Mouse (Mus musculus): ENCODE measurements around the gene Pptc7. TPM values are rescaled to one million over a fixed set of nuclear protein-coding genes. Genes with fewer than 3 reads are reported as not detected.
A peak's percentile ranks its signal among the peaks of the same experiment; 100 is the strongest.

Pptc7 gene
- polyA plus RNA-seq, 1 experiment from 2014 or later, result 10.4 TPM

DNA sequence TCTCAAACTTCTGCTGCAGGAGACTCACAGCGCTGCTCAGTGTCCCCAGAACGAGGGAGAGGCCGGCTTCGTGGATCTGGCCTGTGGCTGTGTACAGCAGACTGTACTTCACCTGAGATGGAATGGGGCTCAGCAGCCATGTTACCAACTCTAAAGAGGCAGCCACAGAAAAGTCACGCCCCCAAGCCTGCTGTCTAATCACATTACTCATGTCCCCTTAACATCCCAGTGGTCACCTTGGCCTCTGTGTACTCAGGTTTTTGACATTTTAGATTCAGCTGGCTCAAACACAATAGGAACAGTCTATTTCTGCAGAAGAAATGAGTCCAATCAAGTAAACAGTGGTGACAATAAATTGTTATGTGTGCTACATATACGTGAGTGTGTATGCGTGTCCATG, 36.2 kb upstream of the Pptc7 start:
- no peaks in the 10 kb centered on the region for H3K4me1 ChIP-seq (replicated peaks)
- H3K27me3 ChIP-seq (replicated peaks), result no peaks in the 10 kb centered on the region
- H3K9ac ChIP-seq, result no peak overlapping the region
- H3K4me3 ChIP-seq (replicated peaks), result no peak overlapping the region
- no peak for ATAC-seq
- 90% methylated on average over 7 of the region's 7 CpGs for WGBS
- H3K36me3 ChIP-seq, result no peaks in the 10 kb centered on the region
- no peak overlapping the region for H3K27ac ChIP-seq
- no peaks in the 10 kb centered on the region for H3K9me3 ChIP-seq
- no peak overlapping the region for H3K4me2 ChIP-seq (replicated peaks)

DNA sequence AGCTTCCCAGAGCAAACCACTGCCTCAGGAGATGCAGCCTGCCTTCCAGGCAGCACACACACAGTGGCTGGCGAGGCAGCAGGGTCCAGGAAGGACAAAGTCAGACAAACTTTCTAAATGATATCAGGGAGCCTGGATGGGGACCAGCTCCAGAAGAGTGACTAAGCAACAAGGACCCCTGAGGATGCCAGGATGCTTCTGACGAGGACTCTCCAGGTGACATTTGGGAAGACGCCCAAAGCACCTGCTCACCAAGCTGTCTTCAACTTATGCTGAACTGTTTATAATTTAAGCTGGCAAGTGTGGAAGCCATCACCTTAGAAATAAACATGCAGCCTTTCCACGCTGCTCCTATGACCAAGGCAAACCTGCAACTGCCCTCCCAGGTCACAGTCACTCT, 34.9 kb upstream of the Pptc7 start:
- Histone ChIP-seq H3K27ac (no peak overlapping the region), H3K9me3 (no peaks in the 10 kb centered on the region), H3K4me1 (replicated peaks) (no peaks in the 10 kb centered on the region), H3K36me3 (no peaks in the 10 kb centered on the region), H3K4me3 (replicated peaks) (no peak overlapping the region), H3K4me2 (replicated peaks) (no peak overlapping the region), H3K9ac (no peak overlapping the region), H3K27me3 (replicated peaks) (no peaks in the 10 kb centered on the region)
- WGBS, result 87% methylated on average over 4 of the region's 4 CpGs
- ATAC-seq, result no peak

DNA sequence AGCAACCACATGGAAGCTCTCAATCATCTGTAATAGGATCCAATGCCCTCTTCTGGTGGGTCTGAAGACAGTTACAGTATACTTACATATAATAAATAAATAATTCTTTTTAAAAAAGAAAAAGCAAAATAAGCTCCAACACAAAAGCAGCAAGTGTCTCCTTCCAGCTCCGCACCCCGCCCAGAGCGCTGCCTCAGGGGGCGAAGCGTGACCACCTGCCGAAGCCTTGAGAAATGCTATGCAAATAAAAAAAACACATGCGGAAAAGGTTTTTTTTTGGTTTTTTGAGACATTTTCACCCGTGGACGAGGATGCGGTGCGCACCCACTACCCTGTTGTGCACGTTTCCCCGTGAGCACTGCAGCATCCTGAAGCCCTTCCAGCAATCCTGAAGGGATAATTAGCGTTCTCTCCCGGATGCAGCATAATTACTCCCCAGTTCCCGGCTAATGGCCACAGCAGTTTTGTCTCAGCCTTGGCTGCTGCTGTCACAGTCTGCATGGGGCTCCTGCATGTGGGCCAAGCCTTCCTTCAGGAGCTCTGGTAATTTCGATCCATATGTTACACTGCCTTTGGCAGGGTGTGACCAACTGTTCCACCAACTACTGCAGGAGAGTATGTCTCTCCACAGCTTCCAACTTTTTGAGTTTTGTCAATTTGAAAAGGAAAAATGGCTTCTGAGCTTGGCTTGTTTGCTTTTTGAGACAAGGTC, 32.1 kb upstream of the Pptc7 start:
- Histone ChIP-seq H3K4me1 (replicated peaks) (no peaks in the 10 kb centered on the region), H3K36me3 (peaks cover 7% of the 10 kb centered on the region; the same call in 1 of the 2 replicates)
- 91% methylated on average over 17 of the region's 17 CpGs for WGBS

DNA sequence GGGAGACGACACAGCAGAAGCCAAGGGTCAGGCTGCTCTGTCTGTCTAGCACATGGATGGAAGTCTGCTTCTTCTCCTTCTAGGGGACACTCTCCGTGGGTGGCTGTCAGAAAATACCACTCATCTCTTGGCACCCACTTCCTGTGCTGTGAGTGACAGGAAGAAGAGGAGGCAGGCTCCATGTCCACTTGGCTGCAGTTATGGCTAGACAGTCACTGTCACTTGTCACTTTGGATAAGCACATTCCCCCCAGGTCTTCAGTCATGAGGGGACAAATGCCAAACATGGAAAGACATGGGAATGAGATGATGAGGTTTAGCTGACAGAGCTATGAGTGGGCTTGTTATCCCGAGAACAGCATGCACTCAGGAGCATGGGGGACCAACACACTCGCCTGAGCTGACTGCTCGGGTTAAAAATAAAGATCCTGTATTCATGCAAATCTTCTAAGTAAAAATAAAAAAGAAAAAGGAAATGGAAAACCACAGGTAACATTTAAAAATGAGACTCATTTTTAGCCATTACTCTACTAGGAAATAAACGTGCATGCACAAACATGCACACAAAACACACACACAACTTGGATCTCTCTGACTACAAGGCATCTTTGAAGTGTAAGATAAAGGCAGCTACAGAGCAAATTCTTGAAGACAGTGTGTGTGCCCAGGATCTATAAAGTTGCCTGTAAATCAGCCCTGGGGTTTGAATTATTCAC, 26.0 kb upstream of the Pptc7 start:
- H3K9me3 ChIP-seq, result no peaks in the 10 kb centered on the region
- no peak overlapping the region for H3K27ac ChIP-seq
- H3K4me2 ChIP-seq (replicated peaks), result no peak overlapping the region
- H3K4me3 ChIP-seq (replicated peaks), result no peak overlapping the region
- 85% methylated on average over 6 of the region's 6 CpGs for WGBS
- H3K4me1 ChIP-seq (replicated peaks), result no peaks in the 10 kb centered on the region
- no peak for ATAC-seq
- H3K9ac ChIP-seq, result no peak overlapping the region
- H3K36me3 ChIP-seq, result peaks cover 7% of the 10 kb centered on the region; the same call in 1 of the 2 replicates
- no peaks in the 10 kb centered on the region for H3K27me3 ChIP-seq (replicated peaks)

More for the DNA sequence above, 32.1 kb upstream of the Pptc7 start:
- Histone ChIP-seq H3K4me2 (replicated peaks) (no peak overlapping the region), H3K4me3 (replicated peaks) (no peak overlapping the region), H3K27ac (no peak overlapping the region), H3K27me3 (replicated peaks) (no peaks in the 10 kb centered on the region), H3K9me3 (no peaks in the 10 kb centered on the region), H3K9ac (no peak overlapping the region)
- ATAC-seq, result no peak

DNA sequence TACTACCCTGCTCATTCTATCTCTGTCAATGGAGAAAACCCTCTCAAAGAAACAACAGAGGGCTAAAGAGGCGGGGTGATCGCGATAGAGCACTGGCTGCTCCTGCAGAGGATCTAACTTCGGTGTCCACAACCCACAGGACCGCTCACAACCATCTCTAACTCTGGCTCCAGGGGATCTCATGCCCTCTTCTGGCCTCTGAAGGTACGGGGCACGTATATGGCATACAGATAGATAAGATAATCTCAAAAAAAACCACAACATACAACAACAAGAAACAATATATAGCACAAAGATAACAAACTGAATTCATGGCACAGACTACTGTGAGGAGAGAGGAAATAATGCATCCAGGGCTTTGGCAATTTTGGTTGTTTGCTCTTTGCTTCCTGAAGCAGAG, 22.1 kb upstream of the Pptc7 start:
- Histone ChIP-seq H3K4me2 (replicated peaks) (no peak overlapping the region), H3K27me3 (replicated peaks) (no peaks in the 10 kb centered on the region), H3K9me3 (no peaks in the 10 kb centered on the region), H3K9ac (no peak overlapping the region), H3K4me1 (replicated peaks) (no peaks in the 10 kb centered on the region), H3K4me3 (replicated peaks) (no peak overlapping the region), H3K27ac (no peak overlapping the region), H3K36me3 (no peaks in the 10 kb centered on the region)
- no peak for ATAC-seq
- 60% methylated on average over 7 of the region's 7 CpGs for WGBS

DNA sequence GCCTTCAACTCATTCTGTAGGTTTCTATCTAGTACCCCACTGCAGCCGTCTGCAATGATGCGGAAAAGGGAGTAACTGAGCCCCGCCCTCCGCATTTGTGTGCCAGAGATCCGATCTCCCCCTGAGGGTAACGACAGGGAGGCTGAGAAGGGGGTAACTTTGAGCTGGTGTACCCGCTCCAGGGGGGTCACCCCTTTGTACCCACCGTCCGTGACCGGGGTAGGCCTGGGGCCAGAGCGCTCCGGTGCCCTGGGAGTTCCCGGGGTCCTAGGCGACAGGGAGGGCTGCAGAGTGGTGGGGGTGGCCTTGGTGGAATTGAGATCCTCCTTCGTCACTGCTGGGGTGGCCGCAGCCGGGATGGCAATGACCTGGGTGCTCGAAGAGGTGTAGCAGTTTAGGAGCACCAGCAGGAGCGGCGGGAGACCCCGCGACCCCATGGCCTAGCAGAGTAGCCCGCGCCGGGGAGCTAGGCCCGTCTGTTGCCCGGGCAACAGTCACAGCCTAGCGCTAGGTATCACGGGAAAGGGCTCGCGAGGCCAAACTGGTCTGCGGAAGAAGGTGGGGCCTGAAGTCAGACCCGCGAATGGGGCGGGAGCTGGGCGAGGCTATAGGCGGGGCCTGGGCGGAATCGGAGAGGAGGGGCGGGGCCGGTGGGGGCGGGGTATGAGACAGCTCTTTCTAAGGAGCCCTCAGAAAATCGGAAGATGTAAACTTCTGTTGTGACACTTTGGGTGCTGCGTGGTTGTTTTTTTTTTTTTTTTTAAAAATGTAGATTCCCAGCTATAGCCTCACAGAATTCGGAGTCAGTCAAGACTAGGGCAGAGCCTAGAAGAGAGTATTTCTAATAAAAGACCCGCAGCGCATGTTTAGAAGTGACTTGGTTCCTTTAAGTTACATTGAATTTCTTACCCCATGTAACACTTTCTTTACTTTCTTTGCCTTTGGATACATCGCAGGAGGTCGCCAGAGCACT, 19.9 kb upstream of the Pptc7 start, which contains the start of gene Tctn1:
Tctn1 (minus strand) TSS at position 528 of the 973 bp plus-strand sequence.
- Histone ChIP-seq H3K4me3 (replicated peaks) (peak within 1 kb of the TSS; percentile 84), H3K9ac (peak within 1 kb of the TSS; percentile 81), H3K27me3 (replicated peaks) (no peaks in the 10 kb centered on the region), H3K9me3 (no peaks in the 10 kb centered on the region), H3K27ac (no peak within 1 kb of the TSS), H3K4me2 (replicated peaks) (peak within 1 kb of the TSS; percentile 87), H3K36me3 (no peaks in the 10 kb centered on the region), H3K4me1 (replicated peaks) (no peaks in the 10 kb centered on the region)
- peak; percentile 98 for ATAC-seq
- WGBS, result 2% methylated on average over 49 of the region's 49 CpGs

DNA sequence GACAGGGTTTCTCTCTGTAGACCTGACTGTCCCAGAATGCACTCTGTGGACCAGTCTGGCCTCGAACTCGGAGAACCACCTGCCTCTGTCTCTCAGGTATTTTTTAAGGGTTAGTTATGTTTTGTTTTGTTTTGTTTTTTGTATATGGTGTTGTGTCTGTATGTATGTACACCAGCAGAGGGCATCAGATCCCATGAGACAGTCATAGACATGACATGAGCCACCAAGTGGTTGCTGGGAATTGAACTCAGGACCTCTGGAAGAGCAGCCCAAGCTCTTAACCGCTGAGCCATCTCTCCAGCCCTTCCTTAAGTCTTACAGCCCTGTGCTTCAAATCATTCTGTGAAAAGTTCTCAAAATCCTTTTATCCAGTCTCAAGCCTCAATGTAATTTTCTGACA, 19.0 kb upstream of the Pptc7 start:
- H3K4me2 ChIP-seq (replicated peaks), result no peak overlapping the region
- no peak overlapping the region for H3K27ac ChIP-seq
- H3K4me3 ChIP-seq (replicated peaks), result no peak overlapping the region
- H3K9ac ChIP-seq, result no peak overlapping the region
- 73% methylated on average over 3 of the region's 3 CpGs for WGBS
- H3K36me3 ChIP-seq, result no peaks in the 10 kb centered on the region
- H3K9me3 ChIP-seq, result no peaks in the 10 kb centered on the region
- H3K27me3 ChIP-seq (replicated peaks), result no peaks in the 10 kb centered on the region
- 0 out of 2 replicates have a peak, but pooled peaks cover 2% of the 10 kb centered on the region for H3K4me1 ChIP-seq (replicated peaks)
- no peak for ATAC-seq

DNA sequence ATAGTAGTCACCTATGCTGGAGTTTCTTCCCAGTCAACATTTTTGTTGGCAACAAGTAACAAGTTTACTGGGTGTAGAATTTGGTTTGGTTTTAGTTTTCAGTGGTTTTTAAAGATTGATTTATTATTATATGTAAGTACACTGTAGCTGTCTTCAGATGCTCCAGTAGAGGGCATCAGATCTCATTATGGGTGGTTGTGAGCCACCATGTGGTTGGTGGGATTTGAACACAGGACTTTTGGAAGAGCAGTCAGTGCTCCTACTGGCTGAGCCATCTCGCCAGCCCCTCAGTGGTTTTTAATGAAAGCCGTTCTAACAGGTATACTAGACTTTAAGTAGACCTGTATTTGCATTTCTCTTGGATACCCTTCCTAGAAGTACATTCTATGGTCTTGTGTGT, 18.2 kb upstream of the Pptc7 start:
- 89% methylated on average over 2 of the region's 2 CpGs for WGBS
- Histone ChIP-seq H3K27me3 (replicated peaks) (no peaks in the 10 kb centered on the region), H3K9me3 (no peaks in the 10 kb centered on the region), H3K4me1 (replicated peaks) (0 out of 2 replicates have a peak, but pooled peaks cover 2% of the 10 kb centered on the region), H3K4me2 (replicated peaks) (no peak overlapping the region), H3K4me3 (replicated peaks) (no peak overlapping the region), H3K27ac (no peak overlapping the region), H3K36me3 (no peaks in the 10 kb centered on the region), H3K9ac (no peak overlapping the region)
- ATAC-seq, result no peak

DNA sequence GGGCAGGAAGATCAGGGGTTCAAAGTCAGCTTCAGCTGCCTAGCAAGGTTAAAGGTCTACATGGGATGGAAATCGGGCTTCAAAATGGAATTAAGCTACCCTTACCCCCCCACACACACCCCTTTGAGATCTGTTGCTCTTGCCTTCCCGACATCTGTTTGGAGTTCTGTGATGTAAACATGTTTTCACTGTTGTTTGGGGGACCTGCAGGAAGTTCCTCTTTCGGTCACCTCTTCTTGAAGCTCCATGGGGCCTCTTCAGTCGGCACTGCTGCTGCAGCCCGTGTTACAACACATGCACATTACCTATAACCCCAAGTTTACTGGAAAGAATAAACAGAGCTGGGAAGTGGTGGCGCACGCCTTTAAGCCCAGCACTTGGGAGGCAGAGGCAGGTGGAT, 17.0 kb upstream of the Pptc7 start:
- Histone ChIP-seq H3K9me3 (no peaks in the 10 kb centered on the region), H3K4me3 (replicated peaks) (no peak overlapping the region), H3K4me2 (replicated peaks) (no peak overlapping the region), H3K27me3 (replicated peaks) (no peaks in the 10 kb centered on the region), H3K27ac (no peak overlapping the region), H3K4me1 (replicated peaks) (0 out of 2 replicates have a peak, but pooled peaks cover 2% of the 10 kb centered on the region), H3K36me3 (no peaks in the 10 kb centered on the region), H3K9ac (no peak overlapping the region)
- 69% methylated on average over 7 of the region's 7 CpGs for WGBS
- no peak for ATAC-seq

DNA sequence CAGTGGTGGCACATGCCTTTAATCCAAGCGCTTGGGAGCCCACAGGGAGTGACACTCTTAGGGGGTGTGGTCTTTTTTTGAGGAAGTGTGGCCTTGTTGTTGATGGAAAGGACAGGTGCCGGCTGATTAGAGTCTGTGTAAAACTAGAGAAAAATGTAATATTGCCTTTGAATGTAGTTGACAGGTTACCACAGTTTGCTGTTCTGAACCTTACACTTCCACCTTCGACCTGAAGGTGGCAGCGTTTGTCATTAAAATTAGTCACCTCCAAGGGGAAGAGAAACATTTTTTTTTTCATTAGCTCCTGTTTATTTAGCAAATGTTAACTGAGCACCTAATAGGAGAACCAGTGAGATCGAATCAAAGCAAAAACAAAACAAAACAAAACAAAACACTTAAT, 16.3 kb upstream of the Pptc7 start:
- Histone ChIP-seq H3K4me2 (replicated peaks) (no peak overlapping the region), H3K4me3 (replicated peaks) (no peak overlapping the region), H3K4me1 (replicated peaks) (0 out of 2 replicates have a peak, but pooled peaks cover 2% of the 10 kb centered on the region), H3K27ac (no peak overlapping the region), H3K9me3 (no peaks in the 10 kb centered on the region), H3K27me3 (replicated peaks) (no peaks in the 10 kb centered on the region), H3K9ac (no peak overlapping the region), H3K36me3 (no peaks in the 10 kb centered on the region)
- ATAC-seq, result no peak
- 27% methylated on average over 5 of the region's 5 CpGs for WGBS

DNA sequence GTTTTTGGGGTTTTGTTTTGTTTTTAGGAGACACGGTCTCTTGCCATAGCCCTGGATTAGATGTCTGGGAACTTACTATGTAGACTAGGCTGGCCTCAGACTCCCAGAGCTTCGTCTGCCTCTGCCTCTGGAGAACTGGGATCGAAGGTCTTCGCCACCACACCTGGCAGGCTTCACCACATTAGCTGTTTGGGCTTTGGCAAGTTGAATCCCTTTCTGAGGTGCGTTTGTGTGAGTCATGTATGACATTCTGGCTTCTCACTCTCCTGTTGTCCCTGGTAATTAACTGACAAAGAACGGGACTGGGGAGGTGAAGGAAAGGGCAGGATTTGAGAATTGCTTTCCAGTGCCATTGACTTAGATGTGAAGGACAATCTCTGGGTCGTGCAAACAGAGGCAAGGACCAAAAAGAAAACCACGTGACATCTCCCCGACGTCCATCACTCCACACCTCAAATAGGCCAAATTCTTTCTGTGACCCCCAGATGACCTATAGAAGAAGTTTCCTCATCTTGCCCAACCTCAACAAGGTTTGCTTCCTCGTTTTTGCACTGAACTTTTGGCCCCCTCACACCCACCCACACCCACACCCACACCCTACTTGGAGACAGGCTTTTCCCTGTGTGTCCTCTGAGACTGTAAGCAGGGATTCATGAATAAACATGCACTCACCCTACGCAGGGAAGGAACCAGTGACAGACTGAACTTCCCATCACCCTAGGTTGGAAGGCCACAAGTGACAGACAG, 15.1 kb upstream of the Pptc7 start:
- no peaks in the 10 kb centered on the region for H3K27me3 ChIP-seq (replicated peaks)
- ATAC-seq, result peak; percentile 69
- no peak overlapping the region for H3K9ac ChIP-seq
- 0 out of 2 replicates have a peak, but pooled peaks cover 2% of the 10 kb centered on the region for H3K4me1 ChIP-seq (replicated peaks)
- H3K9me3 ChIP-seq, result no peaks in the 10 kb centered on the region
- H3K36me3 ChIP-seq, result no peaks in the 10 kb centered on the region
- peak overlapping the region; percentile 45; the same call in 1 of the 2 replicates for H3K27ac ChIP-seq
- no peak overlapping the region for H3K4me3 ChIP-seq (replicated peaks)
- no peak overlapping the region for H3K4me2 ChIP-seq (replicated peaks)
- WGBS, result 44% methylated on average over 12 of the region's 12 CpGs

All from intestine, embryonic 15.5 days (tissue).